Mouse (Mus musculus) embryo, embryonic 10.5 days (tissue): ENCODE measurements around the gene Psmc2.

Experiments used
- DNase-seq: peaks from one replicate; pipeline ENCODE4 v3.0.0-alpha.2; 2015; ENCODE audit warnings: low spot score

Gene Psmc2

GRCm38 (mm10) chr5:21785053-21785452 lies at the start of gene Psmc2, which contains the start of gene Dnajc2:
TSS of gene Psmc2 (plus strand) at chr5:21785283.
TSS of gene Dnajc2 (minus strand) at chr5:21785251.
- peak; percentile 94 for DNase-seq

DNA sequence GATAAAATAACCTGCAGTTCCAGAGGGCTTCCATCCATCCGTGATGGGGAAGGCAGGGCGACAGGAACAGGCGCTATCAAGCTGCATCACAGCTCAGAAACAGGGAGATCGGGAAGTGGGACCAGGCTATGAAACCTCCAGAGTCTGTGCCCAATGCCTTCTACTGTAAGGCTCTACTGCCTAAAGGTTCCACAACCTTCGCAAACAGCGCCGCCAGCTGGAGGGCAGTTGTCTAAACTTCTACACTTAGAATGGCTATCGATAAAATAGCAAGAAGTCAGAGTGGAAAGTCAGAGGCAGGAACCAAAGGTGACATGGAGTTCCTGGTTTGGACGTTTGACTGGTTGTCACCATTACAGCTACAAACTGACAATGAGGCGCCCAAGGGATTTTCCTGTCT lies 49.5 kb upstream of the Psmc2 start:
- peak; percentile 77 for DNase-seq

GRCm38 (mm10) chr5:21736046-21736445 lies 49.0 kb upstream of the Psmc2 start:
- DNase-seq = no peak

GRCm38 (mm10) chr5:21736956-21737585 lies 48.0 kb upstream of the Psmc2 start, which contains the start of gene Pmpcb:
TSS of gene Pmpcb (plus strand) at chr5:21737141.
- DNase-seq = peak; percentile 95

DNA sequence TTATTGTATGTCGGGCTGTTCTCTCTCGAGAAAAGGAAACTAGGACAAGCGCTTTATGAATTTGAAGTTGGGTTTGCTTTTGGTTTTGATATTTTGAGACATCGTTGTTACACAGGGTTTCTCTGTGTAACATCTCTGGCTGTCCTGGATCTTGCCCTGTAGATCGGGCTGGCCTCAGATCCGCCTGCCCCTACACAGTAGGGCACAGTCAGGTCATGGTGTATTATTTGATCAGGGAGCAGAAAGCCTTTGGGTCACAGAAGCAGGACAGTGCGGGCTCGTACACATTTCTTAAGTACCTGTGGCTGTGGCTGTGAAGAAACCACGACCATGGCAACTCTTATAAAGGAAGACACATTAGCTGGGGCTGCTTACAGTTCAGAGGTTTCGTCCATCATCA lies 47.5 kb upstream of the Psmc2 start:
- DNase-seq = peak; percentile 15

- DNase-seq = no peak
Observed at GRCm38 (mm10) chr5:21739120-21739519, 46.0 kb upstream of the Psmc2 start.

DNA sequence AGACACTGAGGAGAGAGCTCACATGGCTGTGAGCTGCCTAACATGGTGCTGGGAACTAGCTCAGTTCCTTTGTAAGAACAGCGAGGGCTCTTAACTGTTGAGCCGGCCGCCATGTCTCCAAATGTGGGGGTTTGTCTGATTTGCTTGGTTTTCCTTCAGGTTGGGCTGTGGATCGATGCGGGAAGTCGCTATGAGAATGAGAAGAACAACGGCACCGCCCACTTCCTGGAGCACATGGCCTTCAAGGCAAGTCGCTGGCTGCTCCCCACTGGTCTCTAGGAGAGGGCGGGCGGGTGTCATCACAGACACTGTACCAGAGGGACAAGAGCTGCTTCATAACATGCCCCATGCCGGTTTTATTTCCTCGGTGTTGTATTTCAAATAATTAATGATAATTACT lies 45.2 kb upstream of the Psmc2 start:
- no peak for DNase-seq

- no peak for DNase-seq
Observed at GRCm38 (mm10) chr5:21743606-21744005, 41.5 kb upstream of the Psmc2 start.

- no peak for DNase-seq
Observed at GRCm38 (mm10) chr5:21744651-21745050, 40.4 kb upstream of the Psmc2 start.

DNA sequence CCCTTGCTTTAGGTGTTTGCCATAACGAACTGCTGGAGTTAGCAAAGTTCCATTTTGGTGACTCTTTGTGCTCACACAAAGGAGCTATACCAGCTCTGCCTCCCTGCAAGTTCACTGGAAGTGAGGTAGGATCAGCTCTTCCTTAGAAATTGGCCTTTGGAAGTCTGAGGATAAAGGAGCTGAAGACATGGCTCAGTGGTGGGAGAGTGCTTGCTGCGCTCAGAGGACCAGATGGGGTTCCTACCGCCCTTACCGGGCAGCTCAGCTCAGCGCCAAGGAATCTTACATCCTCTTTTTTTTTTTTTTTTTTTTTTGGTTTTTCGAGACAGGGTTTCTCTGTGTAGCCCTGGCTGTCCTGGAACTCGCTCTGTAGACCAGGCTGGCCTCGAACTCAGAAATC lies 39.1 kb upstream of the Psmc2 start:
- no peak for DNase-seq

DNA sequence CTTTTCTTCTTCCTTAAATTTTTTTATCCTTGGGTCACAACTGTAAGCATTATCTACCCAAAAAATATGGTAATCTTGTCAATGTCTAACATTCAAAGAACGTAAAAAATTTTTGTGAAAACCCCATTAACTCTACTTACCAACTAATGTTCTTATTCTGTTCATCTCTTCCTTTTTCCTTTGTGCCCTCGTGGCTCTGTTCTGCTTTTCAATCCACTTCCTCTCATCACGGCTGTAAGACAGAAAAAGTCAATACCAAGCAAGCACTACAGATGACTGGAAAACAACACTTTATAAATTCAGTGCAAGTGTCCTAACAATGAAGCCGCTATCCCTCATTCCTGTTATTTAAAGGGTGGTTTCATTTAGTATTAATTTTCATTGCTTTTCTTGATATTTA lies 16.6 kb upstream of the Psmc2 start:
- DNase-seq = no peak

DNA sequence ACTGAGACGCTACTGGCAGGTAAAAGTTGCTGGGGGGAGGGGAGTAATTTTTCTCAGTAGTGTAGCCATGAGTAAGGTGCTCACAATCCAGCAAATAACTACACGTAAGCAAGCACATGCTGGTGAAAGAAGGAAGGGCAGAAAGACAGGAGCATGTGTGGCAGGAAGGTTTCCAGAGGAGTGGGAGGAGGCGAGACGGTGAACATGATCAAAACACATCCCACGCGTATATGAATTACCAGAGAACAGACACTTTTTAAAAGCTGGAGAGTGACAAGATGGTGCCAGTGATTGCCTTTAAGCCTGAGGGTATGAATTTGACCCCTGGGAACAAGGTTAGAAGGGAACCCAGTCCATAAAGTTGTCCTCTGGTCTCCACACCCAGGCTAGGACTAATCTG lies 15.2 kb upstream of the Psmc2 start:
- DNase-seq = no peak

GRCm38 (mm10) chr5:21776491-21776890 lies 8.6 kb upstream of the Psmc2 start:
- no peak for DNase-seq

- DNase-seq = peak; percentile 57
Observed at GRCm38 (mm10) chr5:21784161-21785052, 676 bp upstream of the Psmc2 start.

GRCm38 (mm10) chr5:21785776-21786175 lies 693 bp downstream of the Psmc2 start:
- DNase-seq = peak; percentile 5

DNA sequence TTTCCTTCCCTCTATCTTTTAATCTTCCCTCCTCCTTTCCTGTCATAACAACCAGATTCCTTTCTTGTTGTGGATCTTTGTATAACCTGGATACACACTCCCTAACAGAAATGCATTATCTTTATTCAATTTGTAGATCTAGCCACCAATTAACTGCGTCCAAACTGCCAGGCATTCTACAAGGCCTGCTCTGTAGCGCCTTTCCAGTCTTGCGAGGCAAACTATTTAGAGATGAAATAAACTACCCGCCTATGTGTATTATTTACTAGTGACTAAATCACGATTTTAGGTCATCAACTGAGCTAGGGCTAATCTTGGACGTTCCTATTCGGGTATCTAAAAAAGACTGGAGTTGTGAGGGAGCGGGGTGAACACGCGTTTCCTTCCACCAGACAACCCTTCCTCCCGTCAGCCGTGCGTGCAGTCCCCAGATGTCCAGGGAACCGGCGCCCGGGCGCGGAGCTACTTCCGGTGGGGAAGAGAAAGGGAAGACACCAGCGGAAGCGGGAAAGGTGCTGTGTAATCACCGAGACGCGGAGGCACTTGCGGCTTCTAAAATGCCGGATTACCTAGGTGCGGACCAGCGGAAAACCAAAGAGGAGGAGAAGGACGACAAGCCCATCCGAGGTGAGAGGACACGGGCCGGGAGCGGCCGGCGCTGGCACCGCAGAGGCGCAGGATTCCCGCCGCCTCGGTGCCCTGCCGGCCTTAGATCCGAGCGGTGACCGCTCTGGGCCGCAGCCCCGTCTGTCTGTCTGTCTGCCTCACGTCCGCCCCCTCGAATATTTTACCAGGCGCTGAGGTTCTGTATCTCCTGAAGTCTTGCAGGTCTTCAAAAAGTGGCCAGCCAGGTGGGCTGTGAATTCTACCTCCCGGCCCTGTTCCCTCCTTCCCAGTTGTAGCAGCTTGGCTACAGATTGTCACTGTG lies 1.4 kb downstream of the Psmc2 start:
- DNase-seq = peak; percentile 95

DNA sequence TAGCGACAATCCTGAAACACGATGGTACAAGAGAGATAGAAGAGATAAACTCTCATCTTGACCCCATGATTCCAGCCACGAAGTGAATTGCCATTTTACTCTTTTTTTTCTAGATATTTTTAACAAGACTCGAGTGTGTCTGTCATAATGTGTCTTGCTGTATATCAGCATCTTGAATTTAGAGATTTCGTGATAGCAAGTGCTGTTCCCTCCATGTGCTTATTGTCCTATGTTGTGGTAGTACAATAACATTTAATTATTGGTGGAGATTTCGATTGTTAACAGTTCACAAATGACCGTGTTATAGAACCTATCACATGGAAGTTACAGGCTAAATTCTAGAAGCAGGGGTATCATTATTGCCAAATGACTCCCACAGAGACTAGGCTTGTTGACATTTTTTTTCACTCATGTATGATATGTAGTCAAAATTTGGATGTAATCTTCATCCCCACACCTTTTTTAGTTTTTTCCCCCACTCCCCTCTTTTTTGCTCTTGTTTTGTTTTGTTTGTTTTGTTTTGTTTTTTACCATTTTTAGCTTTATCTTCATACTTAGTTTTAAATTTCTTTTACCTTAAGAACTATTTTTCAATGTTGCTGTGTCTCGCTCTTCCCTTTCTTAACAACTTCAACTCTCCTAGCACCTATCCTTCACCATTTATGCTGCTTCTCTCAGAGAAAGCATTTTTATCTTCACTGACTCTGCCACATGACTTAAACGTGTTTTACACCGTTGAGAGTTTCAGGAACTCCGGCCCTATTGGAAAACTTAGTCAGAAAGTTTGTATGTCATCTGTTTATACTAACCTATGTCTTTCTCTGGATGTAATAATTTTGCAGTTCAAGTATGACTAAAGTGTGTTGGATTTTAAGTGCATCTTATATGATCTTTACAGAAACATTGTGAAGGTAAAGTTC lies 2.4 kb downstream of the Psmc2 start:
- no peak for DNase-seq

GRCm38 (mm10) chr5:21789061-21789460 lies 4.0 kb downstream of the Psmc2 start:
- DNase-seq = no peak

GRCm38 (mm10) chr5:21792166-21792565 lies 7.1 kb downstream of the Psmc2 start:
- no peak for DNase-seq

DNA sequence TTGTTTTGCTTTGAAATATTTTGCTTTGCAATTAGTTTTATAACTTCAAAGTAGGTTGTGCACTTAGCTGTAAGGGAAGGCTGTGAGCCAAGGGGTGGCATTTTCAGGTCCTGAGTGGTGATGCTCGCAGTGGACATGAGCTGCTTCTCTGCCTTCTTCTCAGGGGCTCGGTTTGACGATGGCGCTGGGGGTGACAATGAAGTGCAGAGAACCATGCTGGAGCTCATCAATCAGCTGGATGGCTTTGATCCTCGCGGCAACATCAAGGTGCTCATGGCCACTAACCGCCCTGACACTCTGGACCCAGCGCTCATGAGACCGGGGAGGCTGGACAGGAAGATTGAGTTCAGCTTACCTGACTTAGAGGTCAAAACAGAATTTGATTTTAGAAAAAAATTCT lies 17.8 kb downstream of the Psmc2 start:
- DNase-seq = no peak

DNA sequence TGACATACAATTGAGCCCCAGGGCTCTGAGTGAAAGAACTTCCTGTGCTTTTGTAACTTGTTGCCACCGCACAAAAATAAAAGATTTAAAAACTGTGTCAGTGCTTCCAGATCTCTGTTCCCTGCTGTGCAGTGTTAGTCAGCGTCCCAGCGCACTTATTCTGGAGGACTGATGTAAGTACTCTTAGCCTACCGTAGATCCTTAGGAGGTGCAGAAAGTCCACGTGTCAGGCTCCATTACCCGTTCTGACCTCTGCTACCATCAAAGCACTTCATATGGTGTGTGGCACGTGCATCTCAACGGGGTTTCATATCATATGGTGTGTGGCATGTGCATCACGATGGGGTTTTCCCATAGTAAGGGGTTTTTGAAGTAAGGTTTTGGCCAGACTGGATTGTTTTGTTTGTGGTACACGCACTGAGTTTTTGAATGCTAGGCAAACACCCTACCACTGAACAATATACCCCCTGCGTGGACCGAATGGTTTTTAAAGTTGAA lies 18.7 kb downstream of the Psmc2 start:
- DNase-seq = no peak
